Mouse (Mus musculus) hindbrain, embryonic 16.5 days (tissue): ENCODE results near the gene Mroh2a. TPM values are rescaled to one million over a fixed set of nuclear protein-coding genes. Genes with fewer than 3 reads are reported as not detected.

Source experiments
- ATAC-seq: fragments of 200-750 bp; cut with Nextera tagmentation; 2 replicates; pipeline ENCODE4 v1.8.0; 2017; ENCODE audit warnings: moderate TSS enrichment, moderate library complexity
- H3K27ac ChIP-seq: fragments of 300-500 bp; sonication (generic); 2 replicates; pipeline ENCODE4 v1.5.1; 2014; ENCODE audit warnings: low read depth, mild to moderate bottlenecking, control low read depth, low read length, moderate library complexity
- H3K27me3 ChIP-seq: fragments of 300-500 bp; sonication (generic); replicated peaks from 2 replicates; pipeline ENCODE4 v1.6.1; 2014; ENCODE audit warnings: low read length; ENCODE audit not compliant: control insufficient read depth, insufficient read depth
- H3K36me3 ChIP-seq: fragments of 300-500 bp; sonication (generic); 2 replicates; pipeline ENCODE4 v1.6.1; 2014; ENCODE audit warnings: mild to moderate bottlenecking, low read length, moderate library complexity, mixed read lengths; ENCODE audit not compliant: control insufficient read depth, insufficient read depth
- H3K4me1 ChIP-seq: fragments of 300-500 bp; sonication (generic); 2 replicates; pipeline ENCODE4 v1.6.1; 2014; ENCODE audit warnings: low read depth, low read length; ENCODE audit not compliant: control insufficient read depth, insufficient read depth
- H3K4me2 ChIP-seq: fragments of 300-500 bp; sonication (generic); 2 replicates; pipeline ENCODE4 v1.6.1; 2014; ENCODE audit warnings: mild to moderate bottlenecking, low read length, control low read depth, moderate library complexity
- H3K4me3 ChIP-seq: fragments of 300-500 bp; sonication (generic); 2 replicates; pipeline ENCODE4 v1.5.1; 2014; ENCODE audit warnings: mild to moderate bottlenecking, low read length, control low read depth, moderate library complexity
- H3K9ac ChIP-seq: fragments of 300-500 bp; sonication (generic); 2 replicates; pipeline ENCODE4 v1.6.1; 2014; ENCODE audit warnings: low read depth, mild to moderate bottlenecking, control low read depth, low read length, moderate library complexity
- H3K9me3 ChIP-seq: fragments of 300-500 bp; sonication (generic); 2 replicates; pipeline ENCODE4 v1.6.1; 2014; ENCODE audit warnings: mild to moderate bottlenecking, low read length, moderate library complexity; ENCODE audit not compliant: control insufficient read depth
- WGBS: fragments of 180-500 bp; shearing (Covaris S2); extraction: QIAGEN DNeasy Blood & Tissue Kit; methylation state at CpG from one replicate; pipeline ENCODE4 v1.1.7; 2014; 5-methylcytosine and 5-hydroxymethylcytosine counted together
- polyA plus RNA-seq: library from polyadenylated mRNA; unstranded; fragments of >200 nt; fragmentation: Nextera tagmentation; extraction: Ambion mirVana; gene quantifications from 2 replicates; pipeline ENCODE4 v1.2.1, GENCODE M21; 2015

The Mroh2a gene
- polyA plus RNA-seq, 1 experiment from 2014 or later: 0.45 TPM

DNA sequence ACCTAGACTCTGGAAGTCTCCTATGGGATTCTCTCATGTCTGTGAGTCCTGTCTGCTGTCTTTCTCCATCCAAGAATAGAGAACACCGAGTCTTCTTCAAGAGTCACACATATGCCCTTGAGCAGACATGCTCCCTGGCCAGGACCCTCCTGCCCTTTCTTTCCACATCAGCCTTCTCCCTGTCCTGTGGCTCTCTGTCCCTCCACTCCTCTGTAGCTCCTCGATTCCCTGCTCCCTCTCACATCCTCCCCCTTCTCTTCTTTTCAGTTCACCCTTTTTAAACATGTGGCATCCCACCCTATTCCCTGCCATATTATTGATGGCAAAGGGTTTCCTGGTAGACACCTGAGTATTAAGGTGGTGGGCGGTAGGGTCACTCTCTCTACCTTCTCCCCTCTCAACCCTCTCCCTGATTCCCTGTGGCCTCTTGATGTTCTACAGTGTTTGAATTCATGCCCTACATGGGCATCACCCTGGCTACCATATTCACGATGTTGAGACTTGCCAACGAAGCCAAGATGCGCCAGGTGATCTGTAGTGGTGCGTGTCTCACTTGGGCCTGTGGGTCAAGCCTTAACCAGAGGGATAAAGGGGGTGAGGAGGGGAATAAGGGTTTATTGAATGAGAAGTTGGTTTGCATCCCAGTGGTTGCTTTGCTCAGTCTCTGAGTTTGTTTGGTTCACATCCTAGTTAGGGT, 5.2 kb downstream of the Mroh2a start:
- Histone ChIP-seq H3K4me2 (no peak overlapping the region), H3K36me3 (no peaks in the 10 kb centered on the region), H3K4me1 (no peaks in the 10 kb centered on the region), H3K9ac (no peak overlapping the region), H3K27ac (no peak overlapping the region), H3K4me3 (no peak overlapping the region), H3K9me3 (peaks cover 96% of the 10 kb centered on the region), H3K27me3 (no peaks in the 10 kb centered on the region)
- WGBS: 71% methylated on average over 7 of the region's 7 CpGs
- ATAC-seq: no peak

DNA sequence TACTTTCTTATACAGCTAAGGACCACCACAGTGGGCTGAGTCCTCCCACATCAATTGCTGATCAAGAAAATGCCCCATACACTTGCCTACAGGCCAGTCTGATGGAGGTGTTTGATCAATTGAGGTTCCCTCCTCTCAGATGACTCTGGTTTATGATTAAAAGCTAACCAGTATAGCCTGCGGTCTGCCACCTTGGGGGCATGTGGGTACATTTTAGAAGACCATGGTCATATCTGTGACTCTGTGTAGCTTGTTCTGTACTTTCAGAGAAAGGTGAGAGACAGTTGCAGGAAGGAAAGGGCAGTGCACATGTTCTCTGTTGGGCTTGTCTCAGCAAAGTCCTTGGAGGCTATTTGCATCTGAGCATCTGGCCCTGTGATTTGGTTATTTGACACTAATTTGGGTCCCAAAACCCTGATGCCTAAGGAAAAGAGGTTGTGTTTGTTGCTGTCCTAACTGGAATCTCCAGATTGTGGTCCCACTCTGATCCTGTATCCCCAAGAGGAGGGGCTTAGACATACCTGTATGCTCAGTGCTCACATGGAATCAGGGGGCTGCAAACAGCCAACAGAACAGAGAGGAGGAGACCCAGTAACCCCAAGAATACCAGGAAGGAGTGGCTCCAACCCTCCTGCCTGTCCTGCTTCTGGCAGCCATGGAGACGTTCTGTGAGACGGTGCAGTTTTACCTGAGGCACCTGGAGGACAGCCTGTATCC, 6.0 kb downstream of the Mroh2a start:
- no peak overlapping the region for H3K27ac ChIP-seq
- H3K4me1 ChIP-seq: no peaks in the 10 kb centered on the region
- H3K9ac ChIP-seq: no peak overlapping the region
- no peak overlapping the region for H3K4me2 ChIP-seq
- H3K9me3 ChIP-seq: peaks cover 97% of the 10 kb centered on the region
- no peaks in the 10 kb centered on the region for H3K27me3 ChIP-seq
- no peaks in the 10 kb centered on the region for H3K36me3 ChIP-seq
- no peak overlapping the region for H3K4me3 ChIP-seq
- no peak for ATAC-seq
- WGBS: 53% methylated on average over 3 of the region's 3 CpGs

DNA sequence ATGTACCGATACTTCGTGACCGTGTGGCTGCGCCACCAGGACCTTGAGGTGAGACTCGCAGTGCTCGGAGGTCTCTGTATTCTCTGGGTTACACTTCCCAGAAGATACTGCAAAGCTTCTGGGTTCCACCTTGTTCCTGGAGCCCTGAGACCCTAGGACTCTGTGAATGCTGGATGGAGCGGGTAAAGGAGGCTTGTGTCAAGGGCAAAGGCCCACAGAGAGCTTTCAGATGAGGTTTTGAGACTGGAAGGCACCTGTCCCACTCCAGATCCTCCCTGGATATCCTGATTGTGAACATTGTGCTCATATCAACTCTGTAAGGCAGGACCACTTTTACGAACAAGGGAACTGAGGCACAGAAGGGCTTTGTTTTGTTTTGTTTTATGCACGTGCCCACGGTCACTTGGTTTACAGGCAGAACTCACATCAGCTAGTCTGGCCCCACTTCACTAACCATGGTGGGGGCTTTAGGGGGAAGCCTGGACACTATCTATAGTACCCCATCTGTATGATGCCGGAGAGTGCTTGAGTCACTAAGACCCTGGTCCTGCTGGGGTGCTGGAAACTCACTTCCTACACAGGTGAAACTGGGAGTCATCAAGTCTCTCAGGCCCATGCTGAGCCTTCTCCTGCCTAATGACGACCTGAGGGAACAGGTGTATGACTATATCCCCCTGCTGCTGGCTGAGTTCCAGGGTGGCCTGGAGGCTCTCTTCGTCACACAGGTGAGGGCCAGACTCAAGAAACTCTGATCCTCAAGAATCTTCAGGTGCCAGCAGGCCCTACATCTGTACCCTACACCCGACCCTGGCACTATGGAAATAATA, 6.8 kb downstream of the Mroh2a start:
- 70% methylated on average over 14 of the region's 14 CpGs for WGBS
- Histone ChIP-seq H3K4me2 (no peak overlapping the region), H3K9ac (no peak overlapping the region), H3K27ac (no peak overlapping the region), H3K4me3 (no peak overlapping the region), H3K9me3 (peaks cover 97% of the 10 kb centered on the region), H3K4me1 (no peaks in the 10 kb centered on the region), H3K27me3 (no peaks in the 10 kb centered on the region), H3K36me3 (no peaks in the 10 kb centered on the region)
- ATAC-seq: no peak

DNA sequence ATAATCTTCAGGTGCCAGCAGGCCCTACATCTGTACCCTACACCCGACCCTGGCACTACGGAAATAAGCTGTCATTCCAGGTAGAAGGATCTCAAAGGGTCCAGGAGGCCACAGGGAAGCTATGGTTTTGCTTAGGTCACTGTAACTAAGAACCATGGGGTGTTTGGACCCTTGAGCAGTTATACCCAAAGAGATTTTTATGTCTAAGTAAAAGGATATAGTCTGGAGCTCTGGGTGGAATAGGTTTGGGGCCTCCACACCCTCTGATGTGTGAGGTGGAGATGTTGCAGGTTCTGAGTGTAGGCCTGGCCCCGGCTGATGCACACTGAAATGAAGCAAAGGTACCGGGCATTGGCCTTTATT, 7.4 kb downstream of the Mroh2a start:
- Histone ChIP-seq H3K4me1 (no peaks in the 10 kb centered on the region), H3K9me3 (peaks cover 97% of the 10 kb centered on the region), H3K4me3 (no peak overlapping the region), H3K4me2 (no peak overlapping the region), H3K27ac (no peak overlapping the region), H3K36me3 (no peaks in the 10 kb centered on the region), H3K27me3 (no peaks in the 10 kb centered on the region), H3K9ac (no peak overlapping the region)
- no peak for ATAC-seq
- 65% methylated on average over 4 of the region's 4 CpGs for WGBS

DNA sequence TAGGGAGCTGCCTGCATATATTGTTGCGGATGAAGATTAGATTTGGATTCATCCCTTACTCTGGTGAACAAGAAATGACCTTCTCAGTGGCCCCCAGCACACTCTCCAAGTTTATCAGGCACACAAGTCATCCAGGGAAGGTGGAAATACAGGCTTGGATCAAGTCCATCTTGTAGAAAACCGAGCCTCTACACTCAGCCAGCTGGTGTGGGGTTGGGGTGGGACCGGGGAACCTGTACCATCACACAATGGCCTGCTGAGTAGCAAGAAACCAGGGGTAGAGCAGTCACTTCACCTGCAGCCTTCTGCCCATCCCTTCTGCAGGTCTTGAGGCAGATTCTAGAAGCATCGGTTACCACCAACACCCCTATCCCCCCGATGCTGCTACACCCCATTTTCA, 7.9 kb downstream of the Mroh2a start:
- H3K4me2 ChIP-seq: no peak overlapping the region
- no peaks in the 10 kb centered on the region for H3K27me3 ChIP-seq
- H3K4me1 ChIP-seq: no peaks in the 10 kb centered on the region
- peaks cover 98% of the 10 kb centered on the region for H3K9me3 ChIP-seq
- no peak overlapping the region for H3K4me3 ChIP-seq
- H3K27ac ChIP-seq: no peak overlapping the region
- H3K9ac ChIP-seq: no peak overlapping the region
- no peak for ATAC-seq
- no peaks in the 10 kb centered on the region for H3K36me3 ChIP-seq
- 42% methylated on average over 5 of the region's 5 CpGs for WGBS

DNA sequence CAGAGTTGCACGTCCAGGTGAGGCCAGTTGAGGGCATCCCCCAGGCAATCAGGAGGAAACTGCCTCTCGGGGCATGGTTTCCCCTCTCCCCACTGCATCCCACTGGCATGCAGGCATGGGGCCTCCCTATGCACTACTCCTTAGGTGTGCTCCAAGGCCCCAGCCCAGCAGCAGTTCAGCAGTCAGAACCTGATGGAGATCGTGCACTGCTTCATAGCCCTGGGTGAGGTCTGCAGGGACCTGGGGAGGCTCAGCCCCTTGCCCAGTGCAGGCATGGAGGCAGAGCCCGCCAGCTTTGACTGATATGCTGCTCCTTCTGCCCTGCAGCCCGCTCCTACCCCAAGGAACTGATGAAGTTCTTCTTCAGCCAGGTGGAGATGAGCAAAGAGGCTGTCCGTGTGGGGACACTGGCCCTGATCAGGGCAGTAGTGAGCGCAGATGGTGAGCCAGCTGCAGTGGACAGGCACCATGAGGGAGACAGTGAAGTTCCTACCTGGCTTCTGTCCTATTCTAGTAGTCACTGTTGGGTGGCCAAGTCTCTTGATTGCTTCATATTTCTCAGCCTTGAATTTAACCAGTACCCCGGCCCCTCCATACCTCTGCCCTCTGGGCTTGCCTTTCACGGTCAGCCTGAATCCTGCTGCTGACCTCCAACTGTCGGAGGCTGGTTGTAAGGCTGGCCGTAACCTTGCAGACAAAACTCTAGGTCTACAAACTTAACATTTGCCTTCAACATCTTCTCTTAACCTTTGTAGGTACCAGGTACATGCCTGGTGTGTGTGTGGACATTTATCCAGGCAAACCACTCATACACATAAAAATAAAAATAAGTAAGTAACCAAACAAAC, 8.5 kb downstream of the Mroh2a start:
- WGBS: 67% methylated on average over 11 of the region's 11 CpGs
- H3K4me3 ChIP-seq: no peak overlapping the region
- H3K4me1 ChIP-seq: no peaks in the 10 kb centered on the region
- no peak overlapping the region for H3K27ac ChIP-seq
- H3K27me3 ChIP-seq: no peaks in the 10 kb centered on the region
- no peak overlapping the region for H3K4me2 ChIP-seq
- no peak overlapping the region for H3K9ac ChIP-seq
- H3K36me3 ChIP-seq: no peaks in the 10 kb centered on the region
- 0 out of 2 replicates have a peak, but pooled peaks have one; percentile 12 for ATAC-seq
- peaks cover 98% of the 10 kb centered on the region for H3K9me3 ChIP-seq

DNA sequence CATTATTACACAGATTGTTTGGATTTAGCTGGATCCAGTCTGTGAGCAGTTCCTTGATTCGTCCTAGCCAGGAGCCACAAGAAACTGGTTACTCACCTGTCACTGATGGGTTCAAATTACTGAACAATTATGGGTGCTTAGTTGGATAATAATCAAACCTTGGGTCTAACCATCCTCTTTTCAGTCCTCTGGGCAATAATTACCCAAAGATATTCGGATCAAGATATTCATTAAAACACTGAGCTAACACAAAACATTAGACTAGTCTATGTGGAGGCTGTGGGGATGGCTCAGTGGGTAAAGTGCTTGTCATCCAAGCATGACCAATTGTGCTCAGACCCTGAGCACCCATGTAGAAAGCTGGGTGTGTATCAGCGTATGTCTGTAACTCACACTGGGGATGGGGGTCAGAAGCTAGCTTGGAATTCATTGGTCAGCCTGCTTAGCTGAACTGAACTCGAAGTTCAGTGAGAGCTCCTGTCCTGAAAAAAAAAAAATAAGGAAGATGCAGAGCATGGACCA, 9.2 kb downstream of the Mroh2a start:
- no peak overlapping the region for H3K9ac ChIP-seq
- H3K27me3 ChIP-seq: no peaks in the 10 kb centered on the region
- 61% methylated on average over 4 of the region's 4 CpGs for WGBS

DNA sequence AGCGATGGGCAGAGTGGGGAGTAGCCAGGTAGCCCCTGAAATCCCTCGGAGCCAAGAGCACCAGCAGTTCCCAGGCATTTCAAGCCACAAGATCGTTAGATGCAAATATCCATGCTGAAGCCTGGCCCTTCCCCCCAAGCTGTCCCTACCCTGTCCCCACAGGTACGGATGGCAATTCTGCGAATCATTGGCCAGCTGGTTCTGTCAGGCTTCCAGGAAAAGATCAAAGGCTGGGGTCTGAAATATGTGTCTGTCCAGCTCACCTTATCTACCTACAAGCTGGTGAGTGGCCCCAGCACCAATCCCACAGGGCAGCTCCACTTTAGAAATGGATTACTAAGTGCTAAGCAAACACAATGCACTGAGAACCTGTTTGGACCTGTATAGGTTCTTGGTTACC, 10.5 kb downstream of the Mroh2a start:
- Histone ChIP-seq H3K4me2 (no peak overlapping the region), H3K27ac (no peak overlapping the region), H3K4me3 (no peak overlapping the region), H3K9ac (no peak overlapping the region), H3K9me3 (peaks cover 95% of the 10 kb centered on the region), H3K4me1 (no peaks in the 10 kb centered on the region), H3K36me3 (no peaks in the 10 kb centered on the region), H3K27me3 (no peaks in the 10 kb centered on the region)
- no peak for ATAC-seq
- WGBS: 77% methylated on average over 5 of the region's 5 CpGs

More for the DNA sequence above, 9.2 kb downstream of the Mroh2a start:
- ATAC-seq: no peak
- Histone ChIP-seq H3K4me3 (no peak overlapping the region), H3K4me2 (no peak overlapping the region), H3K27ac (no peak overlapping the region), H3K9me3 (peaks cover 98% of the 10 kb centered on the region), H3K4me1 (no peaks in the 10 kb centered on the region), H3K36me3 (no peaks in the 10 kb centered on the region)
